Mouse (Mus musculus): ENCODE data around the gene Hsph1. TPM values are rescaled to one million over a fixed set of nuclear protein-coding genes. Genes with fewer than 3 reads are reported as not detected.

Gene Hsph1
- polyA plus RNA-seq, 1 experiment from 2014 or later = 29.1 TPM

- H3K27me3 ChIP-seq (ENCODE audit: control insufficient read depth, insufficient read depth, low read length) = no peaks in the 10 kb centered on the region
- ATAC-seq (replicated peaks; ENCODE audit: extremely low read depth, insufficient read depth, low FRiP score) = no peak
- H3K9me3 ChIP-seq (replicated peaks; ENCODE audit: control insufficient read depth, low read length) = peaks cover 3% of the 10 kb centered on the region; the same call in 1 of the 2 replicates
- WGBS = 71% methylated on average over 11 of the region's 11 CpGs
- no peak overlapping the region for H3K4me3 ChIP-seq (ENCODE audit: low read length)
- H3K4me2 ChIP-seq (ENCODE audit: low read depth, low read length) = no peak overlapping the region
- peaks cover 5% of the 10 kb centered on the region for H3K4me1 ChIP-seq (ENCODE audit: control insufficient read depth, insufficient read depth, low read length)
- H3K27ac ChIP-seq (ENCODE audit: low read length) = no peak overlapping the region
- no peak overlapping the region for H3K9ac ChIP-seq (ENCODE audit: low read length)
- H3K36me3 ChIP-seq (ENCODE audit: control insufficient read depth, insufficient read depth) = no peaks in the 10 kb centered on the region
Observed at GRCm38 (mm10) chr5:149587327-149587895, 48.8 kb downstream of the Hsph1 start.

GRCm38 (mm10) chr5:149585910-149586309 lies 50.3 kb downstream of the Hsph1 start:
- ATAC-seq (replicated peaks; ENCODE audit: extremely low read depth, insufficient read depth, low FRiP score) = no peak
- no peaks in the 10 kb centered on the region for H3K9me3 ChIP-seq (replicated peaks; ENCODE audit: control insufficient read depth, low read length)
- no peaks in the 10 kb centered on the region for H3K27me3 ChIP-seq (ENCODE audit: control insufficient read depth, insufficient read depth, low read length)

GRCm38 (mm10) chr5:149585231-149585630 lies 50.9 kb downstream of the Hsph1 start:
- ATAC-seq (replicated peaks; ENCODE audit: extremely low read depth, insufficient read depth, low FRiP score) = no peak
- peaks cover 5% of the 10 kb centered on the region for H3K4me1 ChIP-seq (ENCODE audit: control insufficient read depth, insufficient read depth, low read length)
- no peak overlapping the region for H3K27ac ChIP-seq (ENCODE audit: low read length)
- 76% methylated on average over 1 of the region's 1 CpGs for WGBS
- no peak overlapping the region for H3K4me2 ChIP-seq (ENCODE audit: low read depth, low read length)
- H3K27me3 ChIP-seq (ENCODE audit: control insufficient read depth, insufficient read depth, low read length) = no peaks in the 10 kb centered on the region
- H3K9me3 ChIP-seq (replicated peaks; ENCODE audit: control insufficient read depth, low read length) = no peaks in the 10 kb centered on the region
- H3K36me3 ChIP-seq (ENCODE audit: control insufficient read depth, insufficient read depth) = no peaks in the 10 kb centered on the region
- no peak overlapping the region for H3K4me3 ChIP-seq (ENCODE audit: low read length)
- H3K9ac ChIP-seq (ENCODE audit: low read length) = no peak overlapping the region

More at GRCm38 (mm10) chr5:149585910-149586309, 50.3 kb downstream of the Hsph1 start:
- H3K4me2 ChIP-seq (ENCODE audit: low read depth, low read length) = no peak overlapping the region
- no peaks in the 10 kb centered on the region for H3K36me3 ChIP-seq (ENCODE audit: control insufficient read depth, insufficient read depth)
- peaks cover 5% of the 10 kb centered on the region for H3K4me1 ChIP-seq (ENCODE audit: control insufficient read depth, insufficient read depth, low read length)
- H3K9ac ChIP-seq (ENCODE audit: low read length) = no peak overlapping the region
- WGBS = 54% methylated on average over 10 of the region's 10 CpGs
- no peak overlapping the region for H3K27ac ChIP-seq (ENCODE audit: low read length)
- no peak overlapping the region for H3K4me3 ChIP-seq (ENCODE audit: low read length)

GRCm38 (mm10) chr5:149584154-149584655 lies 52.0 kb downstream of the Hsph1 start:
- WGBS = 59% methylated on average over 8 of the region's 8 CpGs
- H3K4me1 ChIP-seq (ENCODE audit: control insufficient read depth, insufficient read depth, low read length) = peaks cover 5% of the 10 kb centered on the region
- H3K27me3 ChIP-seq (ENCODE audit: control insufficient read depth, insufficient read depth, low read length) = no peaks in the 10 kb centered on the region
- H3K9ac ChIP-seq (ENCODE audit: low read length) = no peak overlapping the region
- no peak for ATAC-seq (replicated peaks; ENCODE audit: extremely low read depth, insufficient read depth, low FRiP score)
- no peak overlapping the region for H3K4me2 ChIP-seq (ENCODE audit: low read depth, low read length)
- no peaks in the 10 kb centered on the region for H3K9me3 ChIP-seq (replicated peaks; ENCODE audit: control insufficient read depth, low read length)
- H3K27ac ChIP-seq (ENCODE audit: low read length) = no peak overlapping the region
- no peaks in the 10 kb centered on the region for H3K36me3 ChIP-seq (ENCODE audit: control insufficient read depth, insufficient read depth)
- no peak overlapping the region for H3K4me3 ChIP-seq (ENCODE audit: low read length)

GRCm38 (mm10) chr5:149583507-149583906 lies 52.7 kb downstream of the Hsph1 start:
- no peak overlapping the region for H3K4me3 ChIP-seq (ENCODE audit: low read length)
- peaks cover 3% of the 10 kb centered on the region for H3K4me1 ChIP-seq (ENCODE audit: control insufficient read depth, insufficient read depth, low read length)
- H3K36me3 ChIP-seq (ENCODE audit: control insufficient read depth, insufficient read depth) = no peaks in the 10 kb centered on the region
- H3K9me3 ChIP-seq (replicated peaks; ENCODE audit: control insufficient read depth, low read length) = no peaks in the 10 kb centered on the region
- 38% methylated on average over 8 of the region's 8 CpGs for WGBS
- H3K9ac ChIP-seq (ENCODE audit: low read length) = no peak overlapping the region
- H3K27me3 ChIP-seq (ENCODE audit: control insufficient read depth, insufficient read depth, low read length) = no peaks in the 10 kb centered on the region
- no peak overlapping the region for H3K4me2 ChIP-seq (ENCODE audit: low read depth, low read length)
- H3K27ac ChIP-seq (ENCODE audit: low read length) = no peak overlapping the region
- no peak for ATAC-seq (replicated peaks; ENCODE audit: extremely low read depth, insufficient read depth, low FRiP score)

- WGBS = 58% methylated on average over 5 of the region's 5 CpGs
Observed at GRCm38 (mm10) chr5:149582642-149583262, 53.4 kb downstream of the Hsph1 start.

GRCm38 (mm10) chr5:149577449-149577848 lies 58.7 kb downstream of the Hsph1 start:
- H3K9me3 ChIP-seq (replicated peaks; ENCODE audit: control insufficient read depth, low read length) = no peaks in the 10 kb centered on the region
- H3K4me3 ChIP-seq (ENCODE audit: low read length) = no peak overlapping the region
- H3K27me3 ChIP-seq (ENCODE audit: control insufficient read depth, insufficient read depth, low read length) = no peaks in the 10 kb centered on the region
- no peak for ATAC-seq (replicated peaks; ENCODE audit: extremely low read depth, insufficient read depth, low FRiP score)
- no peak overlapping the region for H3K9ac ChIP-seq (ENCODE audit: low read length)
- H3K4me2 ChIP-seq (ENCODE audit: low read depth, low read length) = no peak overlapping the region
- peaks cover 3% of the 10 kb centered on the region; the same call in 1 of the 2 replicates for H3K4me1 ChIP-seq (ENCODE audit: control insufficient read depth, insufficient read depth, low read length)
- 25% methylated on average over 10 of the region's 10 CpGs for WGBS
- no peak overlapping the region for H3K27ac ChIP-seq (ENCODE audit: low read length)
- H3K36me3 ChIP-seq (ENCODE audit: control insufficient read depth, insufficient read depth) = no peaks in the 10 kb centered on the region

More at GRCm38 (mm10) chr5:149582642-149583262, 53.4 kb downstream of the Hsph1 start:
- no peaks in the 10 kb centered on the region for H3K27me3 ChIP-seq (ENCODE audit: control insufficient read depth, insufficient read depth, low read length)
- no peaks in the 10 kb centered on the region for H3K36me3 ChIP-seq (ENCODE audit: control insufficient read depth, insufficient read depth)
- H3K4me3 ChIP-seq (ENCODE audit: low read length) = no peak overlapping the region
- H3K4me1 ChIP-seq (ENCODE audit: control insufficient read depth, insufficient read depth, low read length) = no peaks in the 10 kb centered on the region; the same call in 1 of the 2 replicates
- no peaks in the 10 kb centered on the region for H3K9me3 ChIP-seq (replicated peaks; ENCODE audit: control insufficient read depth, low read length)
- no peak for ATAC-seq (replicated peaks; ENCODE audit: extremely low read depth, insufficient read depth, low FRiP score)
- H3K27ac ChIP-seq (ENCODE audit: low read length) = no peak overlapping the region
- no peak overlapping the region for H3K4me2 ChIP-seq (ENCODE audit: low read depth, low read length)
- H3K9ac ChIP-seq (ENCODE audit: low read length) = no peak overlapping the region

GRCm38 (mm10) chr5:149576977-149577376 lies 59.2 kb downstream of the Hsph1 start:
- H3K9ac ChIP-seq (ENCODE audit: low read length) = no peak overlapping the region
- no peak overlapping the region for H3K4me3 ChIP-seq (ENCODE audit: low read length)
- no peak for ATAC-seq (replicated peaks; ENCODE audit: extremely low read depth, insufficient read depth, low FRiP score)
- H3K36me3 ChIP-seq (ENCODE audit: control insufficient read depth, insufficient read depth) = no peaks in the 10 kb centered on the region
- no peak overlapping the region for H3K27ac ChIP-seq (ENCODE audit: low read length)
- 39% methylated on average over 10 of the region's 10 CpGs for WGBS
- H3K27me3 ChIP-seq (ENCODE audit: control insufficient read depth, insufficient read depth, low read length) = no peaks in the 10 kb centered on the region
- no peak overlapping the region for H3K4me2 ChIP-seq (ENCODE audit: low read depth, low read length)
- H3K9me3 ChIP-seq (replicated peaks; ENCODE audit: control insufficient read depth, low read length) = no peaks in the 10 kb centered on the region
- H3K4me1 ChIP-seq (ENCODE audit: control insufficient read depth, insufficient read depth, low read length) = peaks cover 3% of the 10 kb centered on the region; the same call in 1 of the 2 replicates

GRCm38 (mm10) chr5:149568993-149569392 lies 67.2 kb downstream of the Hsph1 start:
- Histone ChIP-seq H3K27me3 (ENCODE audit: control insufficient read depth, insufficient read depth, low read length) (no peaks in the 10 kb centered on the region), H3K36me3 (ENCODE audit: control insufficient read depth, insufficient read depth) (no peaks in the 10 kb centered on the region), H3K9ac (ENCODE audit: low read length) (no peak overlapping the region), H3K27ac (ENCODE audit: low read length) (no peak overlapping the region), H3K9me3 (replicated peaks; ENCODE audit: control insufficient read depth, low read length) (no peaks in the 10 kb centered on the region), H3K4me1 (ENCODE audit: control insufficient read depth, insufficient read depth, low read length) (peaks cover 4% of the 10 kb centered on the region; the same call in 1 of the 2 replicates), H3K4me2 (ENCODE audit: low read depth, low read length) (no peak overlapping the region), H3K4me3 (ENCODE audit: low read length) (no peak overlapping the region)
- ATAC-seq (replicated peaks; ENCODE audit: extremely low read depth, insufficient read depth, low FRiP score) = no peak
- 66% methylated on average over 13 of the region's 13 CpGs for WGBS

Measured in heart, embryonic 16.5 days (tissue).